Mouse (Mus musculus) lung, postnatal 0 days (tissue): Measurements from ENCODE around the gene Siva1.

Experiments used
- CTCF ChIP-seq: IDR thresholded peaks from 2 replicates; pipeline ENCODE4 v1.5.1; 2016; ENCODE audit warnings: antibody characterized with exemption, mild to moderate bottlenecking
- EP300 ChIP-seq: IDR thresholded peaks from 2 replicates; pipeline ENCODE4 v1.6.1; 2016; ENCODE audit warnings: antibody characterized with exemption, mild to moderate bottlenecking, control low read depth

- peak; percentile 91 for TF ChIP-seq CTCF
- no peak for TF ChIP-seq EP300
Measured at GRCm38 (mm10) chr12:112623742-112624141, 20.7 kb upstream of the Siva1 start.
